Mouse (Mus musculus): Measurements from ENCODE around the gene Gm44790.

DNA sequence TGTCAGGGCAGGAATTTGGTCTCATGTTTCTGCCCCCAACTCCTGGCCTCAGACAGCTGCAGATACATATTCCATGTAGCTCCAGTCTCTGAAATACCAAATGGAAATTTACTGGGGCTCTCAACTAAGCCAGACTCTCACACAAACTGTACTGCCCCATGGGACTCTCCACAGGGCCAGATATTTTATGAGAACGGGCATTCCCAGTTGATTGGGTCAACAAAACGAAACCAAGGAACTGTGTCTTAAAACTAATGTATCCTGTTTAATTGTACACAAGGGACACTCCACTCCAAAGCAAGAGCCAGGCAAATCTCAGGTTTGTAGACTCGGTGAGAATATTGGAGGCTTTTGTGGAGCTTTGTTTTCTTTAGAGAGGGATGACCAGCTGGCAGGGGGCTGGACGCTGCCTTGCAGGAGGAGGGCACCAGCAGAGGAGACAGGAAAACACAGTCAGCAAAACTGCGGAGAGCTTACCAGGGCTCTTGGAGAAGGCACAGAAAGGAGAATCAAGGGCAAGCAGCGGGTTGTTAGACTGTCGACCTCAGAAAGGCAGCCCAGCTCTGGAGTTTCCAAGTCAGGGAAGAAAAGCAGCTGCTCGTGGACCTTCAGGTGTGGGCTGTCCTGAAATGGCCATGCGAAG lies 53.9 kb downstream of the Gm44790 start:
- no peak for TF ChIP-seq POLR2A (IDR thresholded peaks at IDR 0.05; ENCODE audit: low read depth, low read length)
- no peak for TF ChIP-seq CTCF (conservative IDR thresholded peaks at IDR 0.05; ENCODE audit: insufficient read depth, insufficient read length, low read depth, low read length)
